Mouse (Mus musculus): ENCODE measurements at regions not wholly inside any gene's neighbourhood (a gene's known extent, or its start where the extent isn't known, plus 50 kb on each side); places are given as distances from the start of the nearest gene placed in this dataset.

DNA sequence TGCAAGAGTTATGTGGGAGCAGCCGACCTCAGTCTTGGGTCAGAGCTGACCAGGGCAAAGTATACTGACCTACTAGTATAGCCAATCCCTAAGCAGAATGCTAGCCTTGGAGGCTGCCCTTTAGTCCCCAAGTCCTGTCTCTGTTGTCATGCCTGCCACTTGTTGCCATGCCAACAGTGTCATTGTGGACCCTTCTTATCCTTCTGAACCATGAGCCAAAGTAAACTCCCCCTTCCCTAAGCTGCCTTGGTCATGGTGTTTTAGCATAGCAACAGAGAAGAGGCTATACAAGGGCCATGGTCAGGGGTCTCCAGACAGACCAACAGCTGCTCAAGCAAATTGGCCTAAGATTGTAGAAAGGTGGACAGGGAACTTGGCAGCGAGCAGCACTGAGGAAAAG, 66.2 kb downstream of the Dll1 start:
- TF ChIP-seq POLR2A (IDR thresholded peaks at IDR 0.05; ENCODE audit: insufficient read depth, low read depth, low read length) (no peak), CTCF (IDR thresholded peaks at IDR 0.05) (no peak), EP300 (IDR thresholded peaks at IDR 0.05; ENCODE audit: insufficient read depth, low read depth, low read length) (no peak)

Measured in heart, adult 2 months (tissue).